ENCODE assay signal across 28 mouse cellular contexts in the genomic region with DNA sequence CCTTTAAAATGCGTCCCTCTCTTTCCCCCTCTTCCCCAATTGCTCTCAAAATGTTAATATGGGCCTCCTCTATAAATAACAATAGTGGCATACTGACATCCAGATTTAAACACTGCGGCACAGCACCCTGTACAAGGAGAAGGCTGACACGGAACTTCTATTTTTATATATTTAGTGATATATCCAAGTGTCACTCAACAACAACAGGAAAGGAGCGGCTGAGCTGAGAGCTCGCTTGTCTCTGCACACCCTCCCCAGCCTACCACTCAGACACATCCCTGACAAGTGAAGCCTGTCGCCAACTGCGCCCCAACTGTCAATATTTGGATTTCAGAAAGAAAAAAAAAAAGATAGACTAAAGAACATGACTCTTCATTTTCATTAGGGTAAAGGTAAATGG.
A peak's percentile ranks its signal among the peaks of the same experiment; 100 is the strongest.
DNase-seq lines count a peak whose midpoint lies in the region; ATAC-seq and TF ChIP-seq lines count a peak whose summit lies in the region.
"Had no signal": no experiment of that assay in that cellular context is flagged by ENCODE, and none has a peak within 500 bp of the region (broad histone marks: within the 10 kb centered on the region; RNA-seq: fewer than 3 reads in every experiment).

No protein-coding gene starts in this region.

- H3K4me2 ChIP-seq in forebrain, embryonic 16.5 days (ENCODE audit: low read length) = no peak overlapping the region
- no peak overlapping the region for H3K4me2 ChIP-seq in forebrain, embryonic 13.5 days
- peak overlapping the region; percentile 6; the same call in 1 of the 2 replicates for H3K4me2 ChIP-seq in heart, embryonic 15.5 days
- H3K4me2 ChIP-seq: forebrain, embryonic 15.5 days; hindbrain, embryonic 15.5 days; liver, embryonic 11.5 days; lung, embryonic 15.5 days; midbrain, embryonic 11.5 days; stomach, embryonic 15.5 days had no signal

- 74% methylated on average over 7 of the region's 7 CpGs for WGBS in forebrain, embryonic 16.5 days
- WGBS in forebrain, embryonic 13.5 days = 82% methylated on average over 7 of the region's 7 CpGs
- 41% methylated on average over 7 of the region's 7 CpGs for WGBS in heart, embryonic 15.5 days
- 55% methylated on average over 7 of the region's 7 CpGs for WGBS in heart, embryonic 10.5 days

- H3K4me3 ChIP-seq in forebrain, embryonic 16.5 days (replicated peaks; ENCODE audit: low read length) = no peak overlapping the region
- H3K4me3 ChIP-seq in forebrain, embryonic 13.5 days = no peak overlapping the region
- no peak overlapping the region for H3K4me3 ChIP-seq in heart, embryonic 15.5 days
- no peak overlapping the region for H3K4me3 ChIP-seq in heart, embryonic 10.5 days
- H3K4me3 ChIP-seq in layer of hippocampus, adult 2 months = no peak overlapping the region
- H3K4me3 ChIP-seq: forebrain, embryonic 15.5 days; hindbrain, embryonic 10.5 days; hindbrain, embryonic 15.5 days; lung, embryonic 15.5 days; stomach, embryonic 15.5 days had no signal

- TF ChIP-seq CTCF in layer of hippocampus, adult 2 months (conservative IDR thresholded peaks at IDR 0.05) = no peak

- H3K9ac ChIP-seq in forebrain, embryonic 16.5 days (replicated peaks; ENCODE audit: low read depth, low read length) = no peak overlapping the region
- H3K9ac ChIP-seq in forebrain, embryonic 13.5 days = no peak overlapping the region
- H3K9ac ChIP-seq in heart, embryonic 15.5 days = no peak overlapping the region
- H3K9ac ChIP-seq: forebrain, embryonic 15.5 days; hindbrain, embryonic 15.5 days; lung, embryonic 15.5 days; stomach, embryonic 15.5 days had no signal

- H3K9me3 ChIP-seq in forebrain, embryonic 16.5 days (ENCODE audit: control insufficient read depth, low read length) = no peaks in the 10 kb centered on the region
- no peaks in the 10 kb centered on the region for H3K9me3 ChIP-seq in forebrain, embryonic 13.5 days (replicated peaks)
- H3K9me3 ChIP-seq in heart, embryonic 15.5 days (replicated peaks) = no peaks in the 10 kb centered on the region
- H3K9me3 ChIP-seq in heart, embryonic 10.5 days = no peaks in the 10 kb centered on the region
- H3K9me3 ChIP-seq: forebrain, embryonic 15.5 days; hindbrain, embryonic 10.5 days; hindbrain, embryonic 15.5 days; lung, embryonic 15.5 days; stomach, embryonic 15.5 days had no signal

- peak; percentile 31; the same call in 1 of the 2 replicates for ATAC-seq in forebrain, embryonic 16.5 days
- no peak for ATAC-seq in forebrain, embryonic 13.5 days
- ATAC-seq in heart, embryonic 15.5 days (replicated peaks; ENCODE audit: insufficient number of reproducible peaks, insufficient read depth, low FRiP score, low read depth) = 0 out of 2 replicates have a peak, but pooled peaks have one; percentile 72
- ATAC-seq: activated CD4-positive, CD25-positive, alpha-beta regulatory T cell, adult 4 months; forebrain, embryonic 15.5 days; inflammation-experienced regulatory T-cells, adult 6 months; midbrain, embryonic 16.5 days had no signal

- no peak for DNase-seq in heart, embryonic 10.5 days (ENCODE audit: low spot score)
- peak; percentile 7 to 21 for DNase-seq in layer of hippocampus, adult 2 months (ENCODE audit: low spot score in 2 of 2)
- no peak for DNase-seq in layer of hippocampus, adult 9-10 months (ENCODE audit: low spot score)
- peak; percentile 10 to 21 for DNase-seq in layer of hippocampus, postnatal 36 days
- DNase-seq in c-Kit-positive CD71-positive TER-119-positive erythroid progenitor cells, embryonic 14.5 days (ENCODE audit: low spot score) = no peak
- DNase-seq: adrenal gland, adult 2 months; adrenal gland, postnatal 36 days; cerebellum, adult 11 months; cerebellum, adult 9-10 months; cerebellum, postnatal 36 days; kidney, adult 11 months; kidney, postnatal 14 days; right cerebral cortex, postnatal 25 days; thymus, postnatal 25 days had no signal

- no peaks in the 10 kb centered on the region for H3K36me3 ChIP-seq in forebrain, embryonic 16.5 days (ENCODE audit: control insufficient read depth, insufficient read depth)
- H3K36me3 ChIP-seq in forebrain, embryonic 13.5 days (ENCODE audit: poor library complexity, severe bottlenecking) = no peaks in the 10 kb centered on the region
- no peaks in the 10 kb centered on the region for H3K36me3 ChIP-seq in heart, embryonic 15.5 days
- no peaks in the 10 kb centered on the region for H3K36me3 ChIP-seq in heart, embryonic 10.5 days
- H3K36me3 ChIP-seq: forebrain, embryonic 15.5 days; hindbrain, embryonic 10.5 days; hindbrain, embryonic 15.5 days; lung, embryonic 15.5 days; stomach, embryonic 15.5 days had no signal

- H3K4me1 ChIP-seq in forebrain, embryonic 16.5 days (replicated peaks; ENCODE audit: control insufficient read depth, insufficient read depth, low read length) = 0 out of 2 replicates have a peak, but pooled peaks cover 4% of the 10 kb centered on the region
- H3K4me1 ChIP-seq in forebrain, embryonic 13.5 days = peaks cover 3% of the 10 kb centered on the region; the same call in 1 of the 2 replicates
- peaks cover 18% of the 10 kb centered on the region for H3K4me1 ChIP-seq in heart, embryonic 15.5 days (replicated peaks)
- peaks cover 22% of the 10 kb centered on the region for H3K4me1 ChIP-seq in heart, embryonic 10.5 days
- H3K4me1 ChIP-seq: hindbrain, embryonic 10.5 days; hindbrain, embryonic 15.5 days; lung, embryonic 15.5 days; stomach, embryonic 15.5 days had no signal

- no peaks in the 10 kb centered on the region for H3K27me3 ChIP-seq in forebrain, embryonic 16.5 days (replicated peaks; ENCODE audit: control insufficient read depth, insufficient read depth, low read length)
- H3K27me3 ChIP-seq in forebrain, embryonic 13.5 days = no peaks in the 10 kb centered on the region
- H3K27me3 ChIP-seq in heart, embryonic 15.5 days = peaks cover 15% of the 10 kb centered on the region
- no peaks in the 10 kb centered on the region for H3K27me3 ChIP-seq in heart, embryonic 10.5 days (ENCODE audit: insufficient read depth, poor library complexity, severe bottlenecking)
- H3K27me3 ChIP-seq: CH12.LX; forebrain, embryonic 15.5 days; hindbrain, embryonic 15.5 days; lung, embryonic 15.5 days; stomach, embryonic 15.5 days had no signal

- H3K27ac ChIP-seq in forebrain, embryonic 16.5 days (ENCODE audit: low read length) = no peak overlapping the region
- no peak overlapping the region for H3K27ac ChIP-seq in forebrain, embryonic 13.5 days
- no peak overlapping the region for H3K27ac ChIP-seq in heart, embryonic 15.5 days
- H3K27ac ChIP-seq in heart, embryonic 10.5 days = no peak overlapping the region
- H3K27ac ChIP-seq in layer of hippocampus, adult 2 months = no peak overlapping the region
- H3K27ac ChIP-seq: forebrain, embryonic 15.5 days; hindbrain, embryonic 10.5 days; hindbrain, embryonic 15.5 days; lung, embryonic 15.5 days; stomach, embryonic 15.5 days had no signal

Comparison
In these comparisons a context has a peak if more than half of its experiments do, and no peak if none do; other contexts are left out.
1. DNase-seq: peak in layer of hippocampus, adult 2 months (2 of 2) and layer of hippocampus, postnatal 36 days (2 of 2); none in heart, embryonic 10.5 days (single experiment), layer of hippocampus, adult 9-10 months (single experiment) and c-Kit-positive CD71-positive TER-119-positive erythroid progenitor cells, embryonic 14.5 days (single experiment).